Mouse (Mus musculus): ENCODE measurements around the gene Rab11fip4. TPM values are rescaled to one million over a fixed set of nuclear protein-coding genes. Genes with fewer than 3 reads are reported as not detected.
A peak's percentile ranks its signal among the peaks of the same experiment; 100 is the strongest.

The Rab11fip4 gene
- total and polyA plus RNA-seq, 3 experiments = 13.2 to 41.6 (median 26.6) TPM

DNA sequence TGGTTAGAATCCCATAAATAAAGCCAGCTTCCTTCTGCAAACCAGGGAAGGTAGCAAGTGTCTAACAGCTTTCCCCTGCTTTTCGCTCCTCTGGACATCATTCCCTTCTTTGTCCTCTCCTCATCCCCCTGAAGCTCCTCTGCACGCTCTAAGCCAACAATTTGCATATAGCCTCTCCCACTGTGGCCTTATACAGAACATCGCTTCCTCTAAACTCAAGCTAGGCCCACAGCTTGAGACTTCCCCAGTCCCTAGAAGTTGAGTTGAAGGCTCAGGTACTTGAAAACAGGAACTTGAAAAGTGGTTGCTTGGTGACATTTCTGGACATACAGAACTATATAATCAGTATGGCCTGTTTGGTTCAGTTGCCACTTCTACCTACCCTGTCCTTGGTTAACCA, 17.2 kb upstream of the Rab11fip4 start:
- DNase-seq (ENCODE audit: extremely low read depth) = peak; percentile 85
- Histone ChIP-seq H3K4me3 (replicated peaks in 1 of 3; ENCODE audit: low read depth in 2 of 3, low read length in 2 of 3, poor library complexity in 1 of 3) (no peak overlapping the region), H3K4me2 (ENCODE audit: insufficient read depth, low read depth, poor library complexity, severe bottlenecking) (peak overlapping the region; percentile 18; the same call in 1 of the 2 replicates), H3K27me3 (replicated peaks) (no peaks in the 10 kb centered on the region), H3K9ac (ENCODE audit: insufficient read depth, low read depth) (no peak overlapping the region), H3K4me1 (ENCODE audit: control insufficient read depth in 1 of 2, insufficient read depth in 2 of 2) (peaks cover 16 to 75% of the 10 kb centered on the region in 2 experiments), H3K36me3 (replicated peaks in 1 of 2; ENCODE audit: control insufficient read depth in 1 of 2, insufficient read depth in 1 of 2, low read length in 1 of 2) (peaks cover 26 to 66% of the 10 kb centered on the region in 2 experiments), H3K9me3 (replicated peaks; ENCODE audit: low read length) (no peaks in the 10 kb centered on the region), H3K27ac (ENCODE audit: insufficient read depth, low read depth) (peak overlapping the region; percentile 30; the same call in 1 of the 2 replicates), H3K79me2 (replicated peaks; ENCODE audit: control insufficient read depth, extremely low read depth, insufficient read depth, poor library complexity, severe bottlenecking) (no peaks in the 10 kb centered on the region; the same call in 1 of the 2 replicates)
- TF ChIP-seq MAFK (IDR thresholded peaks at IDR 0.05; ENCODE audit: insufficient replicate concordance, low read length) = no peak
- TF ChIP-seq USF2 (conservative IDR thresholded peaks at IDR 0.05; ENCODE audit: low read depth, low read length) = no peak
- peak; percentile 20; the same call in 1 of the 2 replicates for TF ChIP-seq ETS1 (conservative IDR thresholded peaks at IDR 0.05; ENCODE audit: low read depth, low read length)
- TF ChIP-seq ELF1 (IDR thresholded peaks at IDR 0.05; ENCODE audit: low read depth, low read length) = peak; percentile 51; the same call in 1 of the 2 replicates
- TF ChIP-seq IRF4 (IDR thresholded peaks at IDR 0.05; ENCODE audit: low read depth, low read length) = peak; percentile 30; the same call in 1 of the 2 replicates
- no peak for TF ChIP-seq TBP (conservative IDR thresholded peaks at IDR 0.05; ENCODE audit: low read depth, low read length)
- no peak for TF ChIP-seq ZC3H11A (IDR thresholded peaks at IDR 0.05; ENCODE audit: low read depth, low read length)
- TF ChIP-seq NELFE (IDR thresholded peaks at IDR 0.05; ENCODE audit: low read depth, low read length) = no peak
- TF ChIP-seq HCFC1 (IDR thresholded peaks at IDR 0.05; ENCODE audit: low read depth, low read length) = no peak
- TF ChIP-seq PAX5 (IDR thresholded peaks at IDR 0.05; ENCODE audit: low read length) = no peak
- no peak for TF ChIP-seq UBTF (IDR thresholded peaks at IDR 0.05; ENCODE audit: low read depth, low read length)
- no peak for TF ChIP-seq MAZ (IDR thresholded peaks at IDR 0.05; ENCODE audit: low read depth, low read length)
- no peak for TF ChIP-seq ZMIZ1 (IDR thresholded peaks at IDR 0.05; ENCODE audit: low read depth, low read length)
- TF ChIP-seq POLR2A (IDR thresholded peaks at IDR 0.05; ENCODE audit: low read depth, low read length) = no peak
- TF ChIP-seq MXI1 (IDR thresholded peaks at IDR 0.05; ENCODE audit: low read depth, low read length) = no peak
- TF ChIP-seq CHD2 (IDR thresholded peaks at IDR 0.05; ENCODE audit: low read length) = no peak
- no peak for TF ChIP-seq RCOR1 (conservative IDR thresholded peaks at IDR 0.05; ENCODE audit: low read depth, low read length)
- no peak for TF ChIP-seq CHD1 (IDR thresholded peaks at IDR 0.05; ENCODE audit: low read depth, low read length)
- TF ChIP-seq RAD21 (IDR thresholded peaks at IDR 0.05; ENCODE audit: low read depth, low read length) = no peak
- TF ChIP-seq BHLHE40 (IDR thresholded peaks at IDR 0.05; ENCODE audit: low read depth, low read length) = peak; percentile 60
- TF ChIP-seq ZKSCAN1 (IDR thresholded peaks at IDR 0.05; ENCODE audit: borderline replicate concordance, low read depth, low read length) = no peak
- TF ChIP-seq JUN (IDR thresholded peaks at IDR 0.05; ENCODE audit: insufficient read depth, low read depth, low read length) = no peak
- TF ChIP-seq MAX (IDR thresholded peaks at IDR 0.05; ENCODE audit: low read length) = no peak
- TF ChIP-seq EP300 (IDR thresholded peaks at IDR 0.05; ENCODE audit: low read length) = peak; percentile 36; the same call in 1 of the 2 replicates
- TF ChIP-seq GABPA (IDR thresholded peaks at IDR 0.05; ENCODE audit: insufficient replicate concordance, low read depth, low read length) = no peak
- dilution Hi-C loops (cut with MboI; ENCODE audit: extremely low pct_ligation_motif_present, extremely low pct_unique_long_range_greater_than_20kb, low sequenced_read_pairs) (no loop called here), in situ Hi-C loops (cut with MboI; ENCODE audit: low pct_ligation_motif_present, low pct_unique_long_range_greater_than_20kb, low sequenced_read_pairs) (no loop called here)

Measured in CH12.LX (cell line).